ENCODE assay signal across 16 mouse cellular contexts in genomic region chr3:116204643-116205042, GRCm38 (mm10). TPM values are rescaled to one million over a fixed set of nuclear protein-coding genes. Genes with fewer than 3 reads are reported as not detected.
DNase-seq lines count a peak whose midpoint lies in the region; ATAC-seq and TF ChIP-seq lines count a peak whose summit lies in the region.
"Had no signal": no experiment of that assay in that cellular context is flagged by ENCODE, and none has a peak within 500 bp of the region (broad histone marks: within the 10 kb centered on the region; RNA-seq: fewer than 3 reads in every experiment).

No protein-coding gene starts in this region.

- no peak for TF ChIP-seq EP300 in lung, postnatal 0 days (IDR thresholded peaks at IDR 0.05)

- no peak overlapping the region for H3K9ac ChIP-seq in heart, embryonic 15.5 days
- no peak overlapping the region for H3K9ac ChIP-seq in heart, embryonic 11.5 days (ENCODE audit: low read depth, low read length)
- H3K9ac ChIP-seq in kidney, embryonic 16.5 days (replicated peaks; ENCODE audit: low read length): no peak overlapping the region
- no peak overlapping the region for H3K9ac ChIP-seq in lung, postnatal 0 days (replicated peaks; ENCODE audit: low read depth)
- no peak overlapping the region for H3K9ac ChIP-seq in stomach, embryonic 16.5 days (ENCODE audit: low read length)
- H3K9ac ChIP-seq: forebrain, postnatal 0 days; neural tube, embryonic 13.5 days had no signal

- H3K4me1 ChIP-seq in heart, embryonic 15.5 days (replicated peaks): peaks cover 16% of the 10 kb centered on the region
- no peaks in the 10 kb centered on the region for H3K4me1 ChIP-seq in heart, embryonic 11.5 days (ENCODE audit: control insufficient read depth, insufficient read depth, low read length)
- H3K4me1 ChIP-seq in kidney, embryonic 16.5 days (ENCODE audit: insufficient read depth, low read length): peaks cover 25% of the 10 kb centered on the region
- no peaks in the 10 kb centered on the region for H3K4me1 ChIP-seq in lung, postnatal 0 days (ENCODE audit: insufficient read depth, low read depth, low read length)
- peaks cover 12% of the 10 kb centered on the region for H3K4me1 ChIP-seq in stomach, embryonic 16.5 days (ENCODE audit: control insufficient read depth, insufficient read depth, low read length)
- H3K4me1 ChIP-seq: forebrain, embryonic 10.5 days; megakaryocyte, embryonic 14.5 days had no signal

- H3K36me3 ChIP-seq in heart, embryonic 15.5 days: no peaks in the 10 kb centered on the region
- H3K36me3 ChIP-seq in heart, embryonic 11.5 days (ENCODE audit: control insufficient read depth, insufficient read depth, low read length): no peaks in the 10 kb centered on the region
- H3K36me3 ChIP-seq in kidney, embryonic 16.5 days (ENCODE audit: insufficient read depth, low read length): no peaks in the 10 kb centered on the region
- no peaks in the 10 kb centered on the region for H3K36me3 ChIP-seq in lung, postnatal 0 days (ENCODE audit: insufficient read depth, low read length)
- H3K36me3 ChIP-seq in stomach, embryonic 16.5 days (ENCODE audit: control insufficient read depth, insufficient read depth, low read length): no peaks in the 10 kb centered on the region
- H3K36me3 ChIP-seq: forebrain, embryonic 10.5 days; neural tube, embryonic 13.5 days had no signal

- H3K9me3 ChIP-seq in heart, embryonic 15.5 days (replicated peaks): no peaks in the 10 kb centered on the region
- no peaks in the 10 kb centered on the region for H3K9me3 ChIP-seq in heart, embryonic 11.5 days (replicated peaks; ENCODE audit: control insufficient read depth, low read length)
- H3K9me3 ChIP-seq in kidney, embryonic 16.5 days (ENCODE audit: low read length): no peaks in the 10 kb centered on the region
- no peaks in the 10 kb centered on the region for H3K9me3 ChIP-seq in lung, postnatal 0 days (ENCODE audit: low read length)
- no peaks in the 10 kb centered on the region for H3K9me3 ChIP-seq in stomach, embryonic 16.5 days (replicated peaks; ENCODE audit: control insufficient read depth, low read length)
- H3K9me3 ChIP-seq: forebrain, embryonic 10.5 days; megakaryocyte, embryonic 14.5 days; neural tube, embryonic 13.5 days had no signal

- no peak overlapping the region for H3K4me2 ChIP-seq in heart, embryonic 15.5 days
- H3K4me2 ChIP-seq in heart, embryonic 11.5 days: no peak overlapping the region
- peak overlapping the region; percentile 6; the same call in 1 of the 2 replicates for H3K4me2 ChIP-seq in kidney, embryonic 16.5 days (replicated peaks; ENCODE audit: low read depth, low read length)
- no peak overlapping the region for H3K4me2 ChIP-seq in lung, postnatal 0 days (replicated peaks; ENCODE audit: low read depth, low read length)
- no peak overlapping the region for H3K4me2 ChIP-seq in stomach, embryonic 16.5 days (ENCODE audit: low read depth, low read length)
- H3K4me2 ChIP-seq: neural tube, embryonic 13.5 days had no signal

- no peak for TF ChIP-seq CTCF in lung, postnatal 0 days (IDR thresholded peaks at IDR 0.05)

- peak overlapping the region; percentile 50 for H3K27ac ChIP-seq in heart, embryonic 15.5 days
- H3K27ac ChIP-seq in heart, embryonic 11.5 days (ENCODE audit: low read depth, low read length): no peak overlapping the region
- H3K27ac ChIP-seq in kidney, embryonic 16.5 days (ENCODE audit: low read length): peak overlapping the region; percentile 87
- peak overlapping the region; percentile 9; the same call in 1 of the 2 replicates for H3K27ac ChIP-seq in lung, postnatal 0 days (ENCODE audit: low read length)
- peak overlapping the region; percentile 76 for H3K27ac ChIP-seq in stomach, embryonic 16.5 days (ENCODE audit: low read length)
- H3K27ac ChIP-seq: forebrain, embryonic 10.5 days; neural tube, embryonic 13.5 days had no signal

- H3K4me3 ChIP-seq in heart, embryonic 15.5 days: no peak overlapping the region
- H3K4me3 ChIP-seq in heart, embryonic 11.5 days (ENCODE audit: low read depth, low read length): no peak overlapping the region
- H3K4me3 ChIP-seq in kidney, embryonic 16.5 days (ENCODE audit: low read length): no peak overlapping the region
- no peak overlapping the region for H3K4me3 ChIP-seq in lung, postnatal 0 days (ENCODE audit: low read depth, low read length)
- H3K4me3 ChIP-seq in stomach, embryonic 16.5 days (replicated peaks; ENCODE audit: low read length): no peak overlapping the region
- H3K4me3 ChIP-seq: forebrain, embryonic 10.5 days; megakaryocyte, embryonic 14.5 days; neural tube, embryonic 13.5 days had no signal

- no peak for ATAC-seq in heart, embryonic 15.5 days (replicated peaks; ENCODE audit: insufficient number of reproducible peaks, insufficient read depth, low FRiP score, low read depth)
- ATAC-seq in heart, embryonic 11.5 days (replicated peaks; ENCODE audit: insufficient number of reproducible peaks, low FRiP score, low TSS enrichment): no peak
- ATAC-seq in kidney, embryonic 16.5 days (ENCODE audit: low FRiP score, low TSS enrichment): no peak
- ATAC-seq in lung, postnatal 0 days: no peak
- no peak for ATAC-seq in stomach, embryonic 16.5 days (ENCODE audit: insufficient read depth, low FRiP score)
- ATAC-seq: forebrain, postnatal 0 days; hindbrain, embryonic 16.5 days had no signal

- DNase-seq in kidney, adult 18-20 months: no peak
- DNase-seq in lung, postnatal 0 days (ENCODE audit: low spot score): no peak
- no peak for DNase-seq in lung, adult 18-20 months
- DNase-seq: B cell, adult 2 months; cerebellum, adult 8-10 months; forebrain, postnatal 0 days; lung, adult 2 months; midbrain, embryonic 14.5 days had no signal

- WGBS in heart, embryonic 15.5 days: 66% methylated on average over 9 of the region's 9 CpGs
- 73% methylated on average over 9 of the region's 9 CpGs for WGBS in heart, embryonic 11.5 days (ENCODE audit: insufficient replicate concordance)
- 53% methylated on average over 9 of the region's 9 CpGs for WGBS in kidney, embryonic 16.5 days
- WGBS in lung, postnatal 0 days: 66% methylated on average over 9 of the region's 9 CpGs
- WGBS in stomach, embryonic 16.5 days: 76% methylated on average over 9 of the region's 9 CpGs

- H3K27me3 ChIP-seq in heart, embryonic 15.5 days: no peaks in the 10 kb centered on the region
- no peaks in the 10 kb centered on the region for H3K27me3 ChIP-seq in heart, embryonic 11.5 days (ENCODE audit: control insufficient read depth, insufficient read depth, low read length)
- H3K27me3 ChIP-seq in kidney, embryonic 16.5 days (ENCODE audit: insufficient read depth, low read length): no peaks in the 10 kb centered on the region
- no peaks in the 10 kb centered on the region for H3K27me3 ChIP-seq in lung, postnatal 0 days (replicated peaks; ENCODE audit: insufficient read depth, low read length)
- H3K27me3 ChIP-seq in stomach, embryonic 16.5 days (ENCODE audit: control insufficient read depth, insufficient read depth, low read length): no peaks in the 10 kb centered on the region
- H3K27me3 ChIP-seq: neural tube, embryonic 13.5 days had no signal

RNA-seq across cellular contexts. Expression of gene Gpr88, which starts 48.7 kb away (rescaled TPM):
- polyA plus RNA-seq in heart, embryonic 15.5 days (2015; fragmentation: Nextera tagmentation; extraction: Ambion mirVana): 0.34 and 0.35 TPM in 2 replicates
- polyA plus RNA-seq in heart, embryonic 11.5 days (2014; fragmentation: Nextera tagmentation; extraction: Ambion mirVana): 0.11 and 0.34 TPM in 2 replicates
- polyA plus RNA-seq in kidney, embryonic 16.5 days (2015; fragmentation: Nextera tagmentation; extraction: Ambion mirVana): 0.41 and 1.6 TPM in 2 replicates
- 1.2 and 1.6 TPM in 2 replicates for polyA plus RNA-seq in lung, postnatal 0 days (2015; fragmentation: Nextera tagmentation; extraction: Ambion mirVana)
- 0.94 and 1.3 TPM in 2 replicates for polyA plus RNA-seq in stomach, embryonic 16.5 days (2015; fragmentation: Nextera tagmentation; extraction: Ambion mirVana)
- polyA plus RNA-seq: forebrain, embryonic 10.5 days had no signal
